Mouse (Mus musculus) kidney, postnatal 25 days (tissue): ENCODE results near the gene Aurkb.

ENCODE experiments used
- DNase-seq, 2 experiments: peaks; one replicate each; pipeline ENCODE4 v3.0.0; 2021; ENCODE audit warnings: mixed read lengths in 2 of 2

The Aurkb gene

DNA sequence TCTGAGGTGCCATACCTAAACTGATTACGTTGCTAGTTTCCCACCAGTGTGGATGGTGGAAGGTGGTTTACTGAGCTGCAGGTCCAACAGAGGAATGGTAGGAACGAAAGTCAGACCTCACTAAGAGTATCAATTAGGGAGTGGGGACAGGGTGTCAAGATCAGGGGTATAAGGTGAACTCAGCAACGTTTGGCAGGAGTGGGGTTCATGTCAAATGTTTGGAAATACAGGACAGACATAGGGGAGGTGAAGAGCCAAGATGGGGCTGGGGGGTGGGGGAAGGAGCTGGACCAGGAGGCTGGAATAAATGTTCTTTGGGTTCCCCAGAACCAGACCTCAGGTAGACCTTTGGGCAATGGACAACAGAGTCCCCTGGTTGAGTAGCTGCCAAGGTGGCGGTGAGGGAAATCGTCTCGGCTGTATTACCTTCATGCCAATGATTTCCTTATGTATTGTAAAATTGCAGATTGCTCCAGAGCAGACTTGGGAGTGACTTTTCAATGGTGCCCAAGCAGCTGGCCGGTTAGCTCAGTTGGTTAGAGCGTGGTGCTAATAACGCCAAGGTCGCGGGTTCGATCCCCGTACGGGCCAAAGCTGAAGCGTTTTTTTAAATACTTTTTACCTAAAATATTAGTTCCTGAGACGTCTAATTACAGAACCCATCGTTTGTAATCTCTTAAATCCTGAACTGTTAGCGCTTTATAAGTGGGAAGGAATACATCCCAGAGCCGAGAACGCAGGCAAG, 8.8 kb upstream of the Aurkb start:
- DNase-seq = peak; percentile 87 to 93

DNA sequence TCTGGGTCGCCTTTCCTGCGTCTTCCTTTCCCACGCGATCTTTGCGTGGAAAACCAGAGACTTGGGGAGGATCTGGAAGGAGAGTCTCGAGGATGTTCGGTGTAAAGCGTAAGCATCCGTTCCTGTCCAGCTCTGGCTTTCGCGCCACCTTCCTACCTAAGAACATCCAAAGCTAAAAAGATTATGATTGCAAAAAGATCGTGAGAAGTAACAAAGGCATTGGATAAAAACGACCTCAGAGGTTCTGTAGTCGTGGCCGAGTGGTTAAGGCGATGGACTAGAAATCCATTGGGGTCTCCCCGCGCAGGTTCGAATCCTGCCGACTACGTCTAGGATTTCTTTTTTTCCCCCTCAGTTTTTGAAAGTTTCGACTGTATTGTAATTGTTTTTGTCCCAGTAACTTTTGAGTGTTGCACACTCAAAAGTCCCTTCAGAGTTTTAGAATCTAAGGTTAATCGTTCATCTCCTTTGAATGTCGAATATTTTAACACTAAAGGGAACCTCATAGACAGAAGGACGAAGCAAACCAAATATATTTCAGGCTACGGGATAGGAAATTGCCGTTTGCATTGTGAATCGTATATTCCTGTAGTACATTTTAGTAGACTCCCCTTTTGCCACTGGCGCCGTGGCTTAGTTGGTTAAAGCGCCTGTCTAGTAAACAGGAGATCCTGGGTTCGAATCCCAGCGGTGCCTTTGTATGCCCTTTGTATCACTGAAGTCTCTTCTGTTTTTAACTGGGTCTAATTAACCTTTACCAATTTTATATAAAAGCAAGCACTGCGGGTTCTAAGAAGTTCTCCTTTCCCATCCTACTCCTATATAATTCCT, 8.0 kb upstream of the Aurkb start:
- DNase-seq = peak; percentile 88 to 93

DNA sequence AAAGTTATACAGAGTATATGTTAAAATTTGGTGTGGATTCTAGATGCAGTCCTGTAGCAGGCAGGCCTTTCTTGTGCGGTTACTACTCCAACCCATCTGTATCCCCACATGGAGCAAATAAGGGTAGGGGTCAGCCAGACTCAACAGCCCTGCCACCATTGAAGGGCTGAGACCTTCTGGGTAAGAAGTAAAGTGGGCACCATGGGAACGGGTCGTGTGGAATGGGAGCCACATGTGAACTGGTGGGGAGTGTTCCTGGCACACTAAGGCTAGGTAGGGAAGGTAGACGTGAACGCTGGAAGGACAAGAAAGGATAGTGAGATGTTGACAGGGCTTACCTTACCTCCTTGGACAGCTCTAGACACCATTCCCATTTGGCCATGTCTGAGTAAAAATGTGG, 7.3 kb upstream of the Aurkb start:
- no peak for DNase-seq

DNA sequence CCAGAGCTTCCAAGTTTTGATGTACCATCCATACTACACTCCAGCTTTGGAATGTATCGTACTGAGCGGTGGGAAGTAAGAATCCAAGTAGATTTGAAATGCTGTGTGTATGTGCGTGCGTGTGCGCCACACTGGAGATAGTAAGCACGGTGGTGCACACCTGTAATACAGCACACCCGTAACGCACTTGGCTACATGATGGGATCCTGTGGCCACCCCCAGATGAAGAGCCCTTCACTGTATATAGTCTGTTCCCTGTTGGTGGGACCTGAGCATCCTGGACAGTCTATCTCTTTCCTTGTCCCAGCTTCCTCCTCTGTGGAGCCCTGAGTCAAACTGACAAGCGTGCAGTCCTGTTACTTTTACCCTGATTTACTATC, 938 bp downstream of the Aurkb start:
- DNase-seq = no peak

DNA sequence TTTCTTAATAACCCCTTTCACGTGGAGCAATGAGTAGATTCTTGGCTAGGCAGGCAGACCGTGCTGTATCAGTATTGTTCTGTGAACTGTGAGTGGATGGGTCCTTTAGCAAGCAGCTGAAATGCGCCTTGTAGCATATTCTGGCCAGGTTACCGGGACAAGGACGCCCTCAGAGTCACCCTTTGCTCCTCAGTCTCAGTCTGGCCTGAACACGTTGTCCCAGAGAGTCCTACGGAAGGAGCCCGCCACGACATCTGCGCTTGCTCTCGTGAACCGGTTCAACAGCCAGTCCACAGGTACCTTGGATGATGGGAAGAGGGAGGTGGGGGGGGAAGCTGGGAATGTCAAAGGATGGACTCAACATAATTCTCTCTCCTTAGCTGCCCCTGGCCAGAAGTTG, 2.1 kb downstream of the Aurkb start:
- DNase-seq = no peak

DNA sequence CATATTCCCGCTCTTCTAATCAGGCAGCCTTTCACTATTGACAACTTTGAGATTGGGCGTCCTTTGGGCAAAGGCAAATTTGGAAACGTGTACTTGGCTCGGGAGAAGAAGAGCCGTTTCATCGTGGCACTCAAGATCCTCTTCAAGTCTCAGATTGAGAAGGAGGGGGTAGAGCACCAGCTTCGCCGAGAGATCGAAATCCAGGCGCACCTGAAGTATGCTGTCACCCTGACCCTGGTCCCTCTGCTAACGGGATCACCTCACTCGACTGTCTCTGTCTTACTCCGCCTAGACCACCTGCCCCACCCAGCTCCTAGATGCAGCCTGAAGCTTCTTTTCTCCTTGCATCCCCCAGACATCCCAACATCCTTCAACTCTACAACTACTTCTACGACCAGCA, 2.7 kb downstream of the Aurkb start:
- no peak for DNase-seq

DNA sequence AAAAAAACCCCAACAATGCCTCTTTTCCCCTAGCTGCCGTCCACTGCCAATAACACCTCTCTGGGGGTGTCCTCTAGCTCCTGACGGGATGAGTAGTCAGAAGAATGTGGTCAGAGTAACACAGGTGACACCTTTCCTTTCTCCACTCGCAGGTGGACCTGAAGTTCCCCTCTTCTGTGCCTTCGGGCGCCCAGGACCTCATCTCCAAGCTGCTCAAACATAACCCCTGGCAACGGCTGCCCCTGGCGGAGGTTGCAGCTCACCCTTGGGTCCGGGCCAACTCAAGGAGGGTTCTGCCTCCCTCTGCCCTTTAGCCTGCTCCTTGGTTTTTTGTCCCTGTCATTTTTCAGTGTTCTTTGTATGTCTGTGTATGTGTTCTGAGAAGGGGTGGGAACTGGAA, 5.3 kb downstream of the Aurkb start:
- DNase-seq = no peak

DNA sequence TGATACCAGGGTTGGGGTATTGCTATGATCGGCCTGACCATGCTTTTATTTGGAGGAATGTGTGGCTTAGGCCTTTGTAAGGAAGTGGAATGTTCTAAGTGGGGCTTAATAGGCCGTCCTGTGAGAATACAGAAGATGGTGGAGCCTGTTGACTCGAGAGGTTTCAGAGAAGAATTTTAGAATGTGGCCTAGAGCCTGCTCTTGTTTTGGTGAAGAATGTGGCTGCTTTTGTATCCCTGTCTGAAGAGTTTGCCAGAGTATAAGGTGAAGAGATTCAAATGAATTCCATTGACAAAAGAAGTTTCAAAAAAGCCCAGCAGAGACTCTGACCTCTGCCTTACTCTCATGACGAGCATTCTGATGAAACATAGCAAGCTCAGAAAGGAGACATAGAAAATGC, 6.3 kb downstream of the Aurkb start:
- DNase-seq = no peak

DNA sequence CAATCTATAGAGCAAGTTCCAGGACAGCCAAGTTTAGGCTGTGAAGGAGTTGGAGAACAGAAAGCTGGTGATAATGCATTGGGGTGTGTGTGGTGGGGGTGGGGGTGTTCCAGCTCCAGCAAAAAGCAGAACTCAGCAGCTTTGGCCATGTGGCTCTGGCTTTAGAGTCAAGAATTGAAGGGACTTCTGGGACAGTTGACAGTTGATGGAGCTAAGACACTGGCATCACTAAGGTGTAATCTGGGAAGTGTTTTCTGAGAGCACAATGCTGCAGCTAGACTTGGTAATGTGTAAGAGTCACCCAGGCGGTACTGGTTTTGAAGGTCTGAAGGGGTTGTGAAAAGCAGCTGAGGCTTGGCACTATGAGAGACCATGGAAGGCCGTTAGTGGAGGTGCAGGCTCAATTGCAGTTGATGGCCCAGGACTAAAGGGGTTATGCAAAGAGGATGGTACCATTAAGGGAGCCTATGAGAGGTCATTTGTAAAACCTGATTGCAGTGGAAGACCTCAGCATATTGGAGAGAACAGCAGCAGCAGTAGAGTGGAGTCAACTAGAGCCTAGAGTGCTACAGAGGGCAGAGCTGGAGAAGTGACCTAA, 7.5 kb downstream of the Aurkb start:
- DNase-seq = peak in 1 of 2 experiments; percentile 19

DNA sequence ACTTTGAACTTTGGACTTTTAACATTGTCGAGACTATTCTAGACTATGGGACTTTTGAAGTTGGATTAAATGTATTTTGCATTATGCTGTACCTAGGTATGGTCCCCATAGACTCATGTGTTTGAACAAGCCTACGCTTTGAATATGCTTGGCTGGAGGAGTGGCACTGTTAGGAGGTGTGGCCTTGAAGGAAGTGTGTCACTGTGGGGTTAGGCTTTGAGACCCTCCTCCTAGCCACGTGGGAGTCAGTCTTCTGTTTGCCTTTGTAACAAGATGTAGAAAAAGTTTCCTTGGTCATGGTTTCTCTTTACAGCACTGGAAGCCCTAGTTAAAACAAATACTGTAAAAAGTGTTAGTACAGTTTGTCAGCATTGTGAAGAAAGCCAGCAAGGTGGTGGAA, 8.4 kb downstream of the Aurkb start:
- DNase-seq = no peak

DNA sequence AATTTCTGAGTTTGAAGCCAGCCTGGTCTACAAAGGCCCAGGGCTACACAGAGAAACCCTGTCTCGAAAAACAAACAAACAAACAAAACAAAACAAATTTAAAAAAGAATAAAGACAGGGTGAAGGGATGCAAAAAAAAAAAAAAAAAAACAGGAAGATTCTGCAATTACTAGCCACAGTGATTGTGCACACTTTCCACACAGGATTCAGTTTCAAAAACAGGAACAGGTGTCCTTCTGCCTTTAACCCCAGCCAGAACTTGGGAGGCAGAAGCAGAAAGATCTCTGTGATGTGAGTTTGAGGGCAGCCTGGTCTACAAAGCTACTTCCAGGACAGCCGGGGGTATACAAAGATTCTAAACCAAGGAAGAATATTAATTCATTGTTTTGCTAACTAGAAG, 12.8 kb downstream of the Aurkb start:
- no peak for DNase-seq

DNA sequence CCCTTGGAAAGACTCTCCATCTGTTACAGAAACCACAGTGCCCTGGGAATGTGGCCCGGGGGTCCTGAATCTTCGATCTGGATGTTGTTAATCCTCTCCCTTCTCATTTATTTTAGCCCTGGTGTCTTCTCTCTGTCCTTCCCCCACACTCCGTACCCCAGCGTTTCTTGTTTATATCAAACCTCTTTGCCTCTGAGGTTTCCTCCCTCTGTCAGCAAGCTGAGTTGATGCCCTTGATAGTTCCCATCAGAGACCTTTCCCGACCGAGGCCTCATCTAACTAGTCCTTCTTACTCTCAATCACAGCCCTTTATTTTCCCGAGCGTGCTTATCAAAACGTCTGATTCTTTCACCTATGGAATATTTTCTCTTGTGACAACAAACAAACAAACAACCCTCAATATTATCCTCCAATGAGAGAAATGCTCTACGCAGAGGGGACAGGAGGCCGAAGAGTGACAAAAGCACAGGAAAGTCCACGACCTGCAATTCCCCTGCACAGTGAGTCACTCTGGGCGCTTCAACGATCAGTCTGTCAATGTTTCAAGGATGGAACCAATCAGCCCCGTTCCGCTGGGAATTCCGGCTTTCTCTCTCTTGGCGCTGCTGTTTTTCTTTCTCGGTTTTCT, 13.4 kb downstream of the Aurkb start:
- DNase-seq = no peak

DNA sequence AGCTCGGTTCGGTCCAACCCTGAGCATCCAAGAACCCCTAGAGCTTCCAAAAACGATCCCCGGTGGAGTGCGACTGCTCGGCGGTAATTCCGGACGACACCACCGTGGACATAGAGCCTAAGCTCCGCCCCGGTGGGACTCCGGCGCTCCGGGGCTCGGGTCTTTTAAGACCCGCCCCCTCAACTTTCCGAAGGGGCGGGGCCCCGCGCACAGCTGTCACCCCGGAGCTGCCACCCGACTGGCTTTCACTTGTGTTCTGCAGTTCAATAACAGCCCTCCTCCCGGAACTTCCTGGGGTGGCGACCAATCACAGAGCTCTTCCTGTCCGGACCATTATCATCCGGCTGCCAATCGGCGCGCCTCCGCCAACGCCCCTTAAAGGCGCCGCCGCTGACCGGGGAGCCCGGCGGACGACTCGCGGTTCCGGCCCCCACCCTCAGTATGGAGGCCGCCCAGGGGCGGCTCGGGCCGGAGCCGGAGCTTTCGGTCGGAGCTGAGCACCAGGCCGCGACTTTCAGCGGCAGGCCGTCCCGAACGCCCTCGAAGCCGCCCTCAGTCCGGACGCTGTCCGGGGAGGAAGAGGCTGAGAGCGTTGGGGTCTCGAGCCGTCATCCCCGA, 14.0 kb downstream of the Aurkb start, which contains the start of gene Borcs6:
Gene Borcs6, plus strand, starts transcription at position 361 of the 618 bp plus-strand sequence.
- DNase-seq = peak; percentile 95 to 99

DNA sequence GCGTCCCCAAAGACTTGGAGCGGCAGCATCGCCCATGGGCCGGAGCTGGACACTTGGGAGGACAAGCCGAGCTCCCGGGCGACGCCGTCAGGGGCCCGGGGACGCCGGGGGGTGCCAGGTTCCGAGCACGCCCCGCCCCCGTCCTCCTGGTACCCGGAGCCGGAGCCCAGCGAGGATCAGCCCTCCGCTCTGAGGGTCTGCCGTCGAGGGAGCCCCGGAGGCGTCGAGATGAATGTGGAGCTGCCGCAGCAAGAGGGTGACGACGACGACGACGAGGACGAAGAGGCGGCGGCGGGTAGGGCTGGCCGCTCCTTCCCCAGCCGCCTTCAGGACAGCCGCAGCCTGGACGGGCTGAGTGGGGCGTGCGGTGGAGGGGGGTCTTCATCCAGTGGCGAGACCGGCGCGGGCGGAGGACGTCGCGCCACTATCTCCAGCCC, 14.5 kb downstream of the Aurkb start:
- peak; percentile 50 to 79 for DNase-seq

DNA sequence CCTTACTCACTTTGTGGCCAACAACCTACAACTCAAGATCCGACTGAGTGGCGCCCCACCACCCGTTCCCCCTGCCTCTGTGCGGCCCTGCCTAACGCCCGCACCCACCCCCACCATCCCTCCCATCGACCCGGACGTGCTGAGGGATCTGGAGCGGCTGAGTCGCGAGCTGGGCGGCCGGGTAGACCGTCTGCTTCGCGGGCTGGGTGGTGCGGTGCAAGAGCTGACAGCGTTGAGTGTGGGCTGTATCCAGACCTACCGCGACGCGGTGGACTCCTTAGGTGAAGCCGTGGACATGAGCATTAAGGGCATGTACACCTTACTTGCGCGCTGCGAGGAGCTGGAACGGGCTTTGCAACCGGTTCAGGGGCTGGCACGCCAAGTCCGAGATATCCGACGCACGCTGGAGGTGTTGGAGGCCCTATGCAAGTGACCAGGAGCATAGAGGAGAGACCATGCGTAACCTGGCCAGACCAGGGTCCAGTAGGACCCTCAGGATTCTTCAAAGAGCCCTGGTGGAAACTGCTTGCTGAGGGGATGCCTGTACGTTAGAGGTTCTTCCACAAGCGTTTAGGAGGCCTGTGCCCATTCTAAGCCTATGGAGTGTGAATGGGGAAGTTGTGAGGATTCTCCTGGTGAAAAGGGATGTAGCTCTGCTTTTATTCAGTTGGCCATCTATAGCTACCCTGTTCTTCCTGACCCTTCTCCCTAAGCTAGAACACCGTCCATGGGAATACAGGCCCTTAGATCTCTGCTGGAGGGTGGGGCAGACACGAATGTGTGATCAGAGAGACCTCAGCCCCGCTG, 15.2 kb downstream of the Aurkb start:
- peak; percentile 36 to 71 for DNase-seq

DNA sequence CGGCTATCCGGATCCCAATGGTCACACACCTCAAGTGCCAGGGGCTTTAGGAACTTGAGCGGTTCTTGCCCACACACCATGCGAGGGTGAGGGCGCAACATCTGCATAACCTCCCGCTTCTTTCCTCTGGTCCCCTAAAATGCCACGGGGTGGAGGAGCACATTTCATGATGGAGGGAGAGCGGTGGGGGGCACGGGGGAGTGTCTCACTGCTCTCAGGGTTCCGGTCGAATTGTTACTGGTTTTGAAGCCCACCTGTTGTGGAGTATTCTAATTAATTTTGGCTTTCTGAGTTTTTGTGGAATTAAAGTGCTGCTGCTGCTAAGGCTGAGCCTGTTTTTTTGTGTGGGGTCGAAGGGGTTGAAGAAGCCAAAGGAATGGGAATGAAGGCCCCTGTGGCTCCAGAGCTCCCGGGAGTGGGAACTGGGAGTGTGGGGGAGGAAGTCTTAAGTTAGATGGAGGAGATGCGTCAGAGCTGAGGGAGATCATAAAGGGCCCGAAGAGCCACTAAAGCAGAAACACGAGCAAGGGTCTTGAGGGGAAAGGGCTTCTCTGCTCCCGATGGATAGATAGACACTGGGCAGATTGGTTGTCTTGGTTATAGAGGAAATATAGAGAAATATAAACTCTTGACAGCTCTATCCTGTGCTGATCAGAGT, 15.9 kb downstream of the Aurkb start:
- peak in 1 of 2 experiments; percentile 51 for DNase-seq

DNA sequence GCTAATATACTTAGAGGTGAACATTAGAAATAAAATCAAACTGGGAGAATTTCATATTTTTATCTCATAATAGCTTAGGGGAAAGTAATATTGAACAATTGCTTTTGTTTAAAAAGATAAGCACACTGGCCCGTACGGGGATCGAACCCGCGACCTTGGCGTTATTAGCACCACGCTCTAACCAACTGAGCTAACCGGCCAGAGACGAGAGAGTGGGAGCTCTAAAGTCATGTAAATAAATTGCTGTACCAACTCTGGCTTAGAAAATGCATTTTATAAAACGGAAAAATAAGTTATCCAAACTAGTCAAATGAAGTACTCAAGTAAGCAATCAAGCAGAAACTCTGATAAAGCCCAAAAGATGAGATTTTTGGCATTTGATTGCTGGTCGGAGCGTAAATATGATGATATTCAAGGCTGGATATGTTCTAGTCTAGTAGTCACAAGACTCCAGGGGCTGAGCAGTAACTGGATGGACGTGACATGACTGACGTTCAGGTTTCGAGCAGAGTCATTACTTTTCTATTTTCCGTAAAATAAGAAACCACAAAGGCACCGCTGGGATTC, 16.8 kb downstream of the Aurkb start:
- DNase-seq = peak; percentile 84 to 93

DNA sequence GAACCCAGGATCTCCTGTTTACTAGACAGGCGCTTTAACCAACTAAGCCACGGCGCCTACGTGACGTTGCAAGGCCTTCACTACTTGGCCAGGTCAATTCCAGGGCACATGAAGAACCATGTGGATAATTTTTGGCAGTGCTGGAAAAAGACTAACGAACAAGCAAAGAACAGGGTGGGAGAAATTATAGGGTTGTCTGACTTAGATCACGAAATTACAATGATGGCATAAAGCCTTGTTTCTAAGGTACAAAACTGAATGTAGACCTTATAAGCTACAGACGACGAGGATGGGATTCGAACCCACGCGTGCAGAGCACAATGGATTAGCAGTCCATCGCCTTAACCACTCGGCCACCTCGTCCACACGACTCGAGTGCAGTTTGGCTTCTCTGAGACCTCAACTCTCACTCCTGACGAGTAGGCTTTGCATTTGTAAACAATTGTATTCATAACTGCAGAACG, 17.3 kb downstream of the Aurkb start:
- peak; percentile 94 to 98 for DNase-seq

DNA sequence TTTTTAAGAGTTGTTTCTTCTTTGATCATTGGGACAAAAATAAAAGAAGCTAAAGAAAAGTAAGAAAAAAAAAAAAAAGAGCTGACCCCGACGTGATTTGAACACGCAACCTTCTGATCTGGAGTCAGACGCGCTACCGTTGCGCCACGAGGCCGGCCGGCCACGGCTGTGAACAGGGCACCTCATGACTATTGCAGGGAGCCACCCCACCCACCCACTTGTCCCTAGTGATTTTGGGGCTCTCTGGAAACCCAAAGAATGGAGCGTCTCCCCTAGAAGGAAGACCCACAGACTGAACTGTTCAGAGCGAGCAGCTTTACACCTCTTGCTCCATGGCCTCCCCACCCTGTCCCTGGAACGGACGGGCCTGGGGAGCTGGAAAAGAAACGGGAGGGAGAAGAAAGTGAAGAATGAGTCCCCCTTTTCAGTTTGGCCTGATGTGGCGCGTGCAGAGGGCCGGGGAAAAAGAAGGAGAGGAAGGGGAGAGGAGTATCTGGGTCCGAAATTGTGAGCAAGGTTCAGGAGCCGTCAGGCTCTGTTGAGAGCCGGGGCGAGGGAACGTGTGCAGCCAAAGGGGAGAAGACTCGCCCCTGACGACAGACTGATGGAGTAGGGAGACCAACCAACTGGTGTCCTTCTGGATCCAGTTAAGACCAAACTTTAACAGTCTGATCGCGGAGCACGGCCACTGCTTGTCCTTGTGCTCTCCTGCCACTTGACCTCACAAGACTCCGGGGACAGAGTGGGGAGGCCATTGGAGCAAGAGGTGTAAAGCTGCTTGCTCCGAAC, 18.2 kb downstream of the Aurkb start:
- peak; percentile 84 to 86 for DNase-seq
